Mouse (Mus musculus) heart, postnatal 10 days (tissue): ENCODE measurements around the gene Ap2s1. TPM values are rescaled to one million over a fixed set of nuclear protein-coding genes. Genes with fewer than 3 reads are reported as not detected.
"Not testable (repeated sequence)": the region's sequence is repeated elsewhere in the genome, so short reads cannot be mapped to it uniquely, and the experiment has no call there.

Experiments used
- DNase-seq, 2 experiments: peaks; one replicate each; pipeline ENCODE4 v3.0.0; 2021
- intact Hi-C: fragments of 180-260 bp; cut with DNase I; formaldehyde crosslinking; loops from one replicate; pipeline ENCODE4 v1.15.1; 2025
- total RNA-seq, 2 experiments: library from RNA; stranded (reverse); gene quantifications; 2 replicates each; pipeline ENCODE4 v1.2.3; 2021

Ap2s1 gene
- 100 to 1,000 TPM; 118 TPM for total RNA-seq

GRCm38 (mm10) chr7:16738073-16738696 is at the start of gene Ap2s1:
Gene Ap2s1, plus strand, starts transcription at chr7:16738410.
- intact Hi-C loops: loop anchor here (10.0 kb wide), 1 partner anchor 233 kb away; no protein-coding TSS in a partner anchor
- peak; percentile 99 for DNase-seq

DNA sequence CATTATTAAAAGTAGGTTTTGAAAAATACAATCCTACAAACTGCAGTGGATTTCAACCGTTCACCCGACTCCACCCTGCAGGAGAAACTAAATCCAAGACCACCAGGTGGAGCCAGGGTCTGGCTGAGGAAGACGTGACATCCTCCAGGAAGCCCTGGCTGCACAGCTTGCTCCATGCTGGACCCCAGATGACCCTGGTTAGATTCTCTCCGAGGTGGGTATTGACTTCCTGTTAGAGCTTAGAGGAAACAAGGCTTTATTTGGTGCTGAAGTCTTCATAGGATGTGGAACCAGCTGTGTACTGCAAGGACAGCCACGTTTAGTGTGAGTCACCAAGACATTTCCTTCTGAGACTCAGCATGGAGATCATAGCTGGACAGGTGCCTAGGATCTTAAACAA is 49.0 kb upstream of the Ap2s1 start:
- intact Hi-C loops: no loop called here
- peak in 1 of 2 experiments; percentile 43 for DNase-seq

- intact Hi-C loops: no loop called here
Measured at GRCm38 (mm10) chr7:16695025-16695424, 43.2 kb upstream of the Ap2s1 start.

GRCm38 (mm10) chr7:16699042-16699441 is 39.2 kb upstream of the Ap2s1 start:
- intact Hi-C loops: loop anchor here (1.0 kb wide), 1 partner anchor 29 kb away; no protein-coding TSS in a partner anchor
- DNase-seq: no peak

More at GRCm38 (mm10) chr7:16695025-16695424, 43.2 kb upstream of the Ap2s1 start:
- peak; percentile 65 to 76 for DNase-seq

DNA sequence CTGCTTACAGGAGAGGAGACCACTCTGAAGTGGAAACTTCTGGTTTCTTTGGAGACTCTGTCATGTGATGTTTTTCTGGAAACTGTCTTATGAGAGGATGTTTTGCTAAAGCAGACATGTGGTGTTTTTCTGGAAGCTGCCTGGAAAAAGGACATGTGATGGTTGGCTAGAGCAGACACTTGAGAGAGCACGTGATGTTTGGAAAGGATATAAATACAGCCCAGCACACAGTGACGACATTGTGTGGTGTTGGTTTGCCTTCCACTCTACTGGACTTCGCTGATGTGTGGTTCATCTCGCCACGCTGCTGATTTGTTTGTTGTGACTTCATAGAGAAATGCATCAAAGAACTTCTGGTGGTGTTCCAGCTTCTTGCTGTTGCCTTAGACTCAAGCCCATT is 37.6 kb upstream of the Ap2s1 start:
- intact Hi-C loops: no loop called here
- no peak for DNase-seq

- DNase-seq: no peak
- intact Hi-C loops: no loop called here
Measured at GRCm38 (mm10) chr7:16706385-16706784, 31.8 kb upstream of the Ap2s1 start.

DNA sequence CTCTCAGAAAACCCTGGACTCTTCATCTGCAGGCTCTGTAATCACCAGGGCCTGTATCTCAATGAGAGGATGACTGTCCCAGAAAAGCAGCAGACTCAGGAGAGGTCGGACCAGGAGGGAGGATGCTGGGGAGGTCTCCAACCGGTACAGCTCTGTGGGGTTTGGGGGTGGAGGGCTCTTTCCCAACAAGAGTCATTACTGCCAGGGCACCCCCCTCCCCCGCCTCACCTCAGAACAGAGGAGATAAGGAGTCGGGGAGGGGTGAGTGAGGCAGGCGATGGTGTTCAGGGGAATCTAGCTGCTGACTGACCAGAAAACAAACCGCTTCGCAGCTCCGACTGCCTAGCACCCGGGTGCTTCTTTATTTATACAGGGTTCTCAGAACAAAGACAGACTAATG is 30.0 kb upstream of the Ap2s1 start:
- intact Hi-C loops: no loop called here
- DNase-seq: no peak

DNA sequence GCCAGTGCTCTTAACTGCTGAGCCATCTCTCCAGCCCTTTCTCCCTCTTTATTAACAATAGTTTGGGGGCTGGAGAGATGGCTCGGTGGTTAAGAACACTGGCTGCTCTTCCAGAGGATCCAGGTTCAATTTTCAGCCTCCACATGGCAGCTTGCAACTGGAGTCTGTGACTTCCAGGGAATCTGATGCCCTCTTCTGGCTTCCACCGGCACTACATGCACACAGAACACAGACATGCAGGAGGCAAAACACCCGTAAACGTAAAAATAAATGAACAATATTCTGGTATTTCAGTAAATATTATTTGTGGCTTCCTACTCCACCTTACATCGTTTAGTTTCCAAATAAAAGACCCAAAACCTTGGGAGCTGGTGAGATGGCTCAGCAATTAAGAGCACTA is 27.6 kb upstream of the Ap2s1 start:
- intact Hi-C loops: no loop called here
- no peak for DNase-seq

GRCm38 (mm10) chr7:16712633-16713415 is 25.4 kb upstream of the Ap2s1 start:
- no peak for DNase-seq
- intact Hi-C loops: no loop called here

GRCm38 (mm10) chr7:16716456-16717152 is 21.6 kb upstream of the Ap2s1 start:
- intact Hi-C loops, DNase-seq: not testable (repeated sequence)

GRCm38 (mm10) chr7:16721629-16722028 is 16.6 kb upstream of the Ap2s1 start, which contains the start of gene Ceacam9:
Gene Ceacam9, plus strand, starts transcription at chr7:16721929.
- no peak for DNase-seq
- intact Hi-C loops: no loop called here

DNA sequence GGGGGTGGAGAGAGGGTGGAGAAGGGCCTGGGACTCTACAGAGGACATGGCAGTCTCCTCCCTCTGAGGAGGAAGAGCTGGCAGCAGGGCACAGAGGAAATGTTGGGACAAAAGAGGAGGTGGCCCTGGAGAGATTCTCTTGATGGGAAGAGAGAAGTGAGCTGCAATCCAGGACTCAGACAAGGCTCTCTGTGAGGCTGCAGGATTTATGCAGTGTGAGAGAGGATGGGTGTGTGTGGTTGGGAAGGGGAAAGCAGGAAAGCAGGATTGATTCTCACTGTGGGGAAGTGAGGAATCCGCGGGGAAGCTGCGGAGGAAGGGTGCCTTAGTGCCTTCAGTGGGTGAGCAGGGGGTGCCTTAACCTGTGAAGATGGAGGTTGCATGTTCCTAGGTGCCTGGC is 15.7 kb upstream of the Ap2s1 start:
- DNase-seq, intact Hi-C loops: not testable (repeated sequence)

- peak; percentile 86 to 92 for DNase-seq
- intact Hi-C loops: loop anchor here (1.0 kb wide), 2 partner anchors 29 to 100 kb away; no protein-coding TSS in a partner anchor
Measured at GRCm38 (mm10) chr7:16728596-16729348, 9.4 kb upstream of the Ap2s1 start.

GRCm38 (mm10) chr7:16729563-16729962 is 8.6 kb upstream of the Ap2s1 start:
- intact Hi-C loops: loop anchor here (1.0 kb wide), 1 partner anchor 101 kb away; no protein-coding TSS in a partner anchor
- peak in 1 of 2 experiments; percentile 47 for DNase-seq

DNA sequence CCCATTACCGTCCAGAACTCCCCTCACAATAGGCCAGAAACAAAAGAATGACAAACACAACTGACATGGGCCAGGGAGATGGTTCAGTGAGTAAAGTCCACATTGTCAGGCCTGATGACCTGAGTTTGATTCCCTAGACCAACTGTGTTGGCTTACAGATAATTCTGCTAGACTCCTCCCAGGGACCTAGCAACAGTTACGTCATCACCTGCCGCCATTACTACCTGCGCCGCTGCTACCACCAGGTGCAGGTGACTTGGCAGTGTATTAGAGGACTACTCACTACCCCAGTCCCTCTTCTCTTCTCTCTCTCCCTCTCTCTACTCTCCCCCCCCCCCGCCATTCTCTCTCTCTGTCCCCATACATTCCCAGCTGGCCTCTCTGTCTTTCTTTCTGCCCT is 7.4 kb upstream of the Ap2s1 start:
- intact Hi-C loops: loop anchor here (10.0 kb wide), 1 partner anchor 226 kb away; no protein-coding TSS in a partner anchor

GRCm38 (mm10) chr7:16731893-16732422 is 6.3 kb upstream of the Ap2s1 start:
- no peak for DNase-seq
- intact Hi-C loops: loop anchor here (10.0 kb wide), 1 partner anchor 227 kb away; no protein-coding TSS in a partner anchor

More for the DNA sequence above, 7.4 kb upstream of the Ap2s1 start:
- DNase-seq: no peak

DNA sequence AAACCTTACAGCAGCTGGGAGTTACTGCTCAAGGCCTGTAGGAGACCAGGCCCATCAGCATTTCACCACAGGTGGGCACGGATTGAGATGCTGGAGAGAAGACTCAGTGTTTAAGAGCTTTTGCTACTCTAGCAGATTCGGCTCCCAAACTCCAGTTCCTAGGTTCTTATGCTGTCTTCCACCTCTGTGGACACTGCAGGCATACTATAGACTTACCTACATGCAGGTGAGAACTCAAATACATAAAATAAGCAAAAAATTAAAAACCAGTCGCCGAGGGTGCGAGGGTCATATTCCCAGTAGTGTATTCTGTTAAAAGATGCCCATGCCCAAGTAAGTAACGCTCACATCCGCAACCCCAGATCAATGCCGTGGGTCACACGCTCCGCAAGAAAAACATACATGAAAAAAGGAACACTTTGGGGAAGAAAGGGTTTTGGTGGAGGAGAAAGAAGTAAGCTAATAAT is 571 bp upstream of the Ap2s1 start:
- no peak for DNase-seq
- intact Hi-C loops: loop anchor here (10.0 kb wide), 1 partner anchor 233 kb away; no protein-coding TSS in a partner anchor

DNA sequence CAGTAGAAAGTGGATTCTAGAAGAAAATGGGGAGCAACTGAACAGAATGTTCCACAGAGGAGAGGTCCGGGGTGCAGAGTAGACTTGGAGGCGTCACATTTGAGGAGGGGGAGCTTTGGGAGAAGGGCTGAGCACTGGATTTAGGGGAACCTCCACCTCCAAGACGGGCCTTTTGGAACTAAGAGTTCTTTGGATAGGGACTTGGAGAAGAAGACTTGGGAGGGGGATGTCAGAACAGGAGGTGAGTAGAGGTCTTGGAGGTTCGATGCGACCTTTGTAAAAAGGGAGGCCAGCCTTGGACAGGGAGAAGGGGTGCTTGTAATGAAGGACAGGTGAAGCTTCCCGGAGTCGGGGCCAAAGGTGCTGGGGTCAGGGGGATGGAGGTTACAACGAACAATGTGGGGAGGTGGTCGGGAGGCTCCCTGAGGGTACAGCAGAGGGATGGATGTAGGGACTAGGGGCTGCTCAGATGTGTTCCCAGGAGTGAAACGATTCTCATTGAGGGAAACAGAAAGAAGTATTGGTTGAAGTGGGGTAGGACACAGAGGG is 920 bp downstream of the Ap2s1 start:
- DNase-seq: no peak
- intact Hi-C loops: loop anchor here (10.0 kb wide), 1 partner anchor 234 kb away; no protein-coding TSS in a partner anchor

DNA sequence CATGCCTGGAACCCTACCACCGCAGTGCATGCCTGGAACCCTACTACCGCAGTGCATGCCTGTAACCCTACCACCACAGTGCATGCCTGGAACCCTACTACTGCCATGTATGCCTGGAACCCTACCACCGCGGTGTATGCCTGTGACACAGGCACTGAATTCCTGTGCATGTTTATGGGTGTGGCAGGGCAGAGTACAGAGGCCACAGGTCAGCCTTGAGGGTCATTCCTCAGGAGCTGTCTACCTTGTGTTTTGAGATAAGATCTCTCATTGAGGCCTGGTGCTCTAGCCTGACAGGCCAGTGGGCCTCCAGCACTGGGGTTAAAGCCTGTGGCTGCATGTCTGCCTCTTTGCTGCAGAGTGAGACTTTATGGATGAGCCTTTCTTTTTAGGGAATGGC is 7.2 kb downstream of the Ap2s1 start:
- DNase-seq: no peak
- intact Hi-C loops: loop anchor here (5.0 kb wide), 1 partner anchor 147 kb away; the partner anchor contains the start of gene Gng8
